Mouse (Mus musculus): ENCODE data around the gene Cldn7. TPM values are rescaled to one million over a fixed set of nuclear protein-coding genes. Genes with fewer than 3 reads are reported as not detected.
"Not testable (repeated sequence)": the region's sequence is repeated elsewhere in the genome, so short reads cannot be mapped to it uniquely, and the experiment has no call there.

The Cldn7 gene
- not detected for total RNA-seq (2021)
- long read RNA-seq: 0 reads

- DNase-seq (ENCODE audit: low spot score in 2 of 2): no peak
These were observed at the start of gene Cldn7 for GRCm38 (mm10) chr11:69964650-69965270. Cldn7 (plus strand) TSS chr11:69964779.

- DNase-seq (ENCODE audit: low spot score in 2 of 2): no peak
These were observed 49.6 kb upstream of the Cldn7 start for GRCm38 (mm10) chr11:69914917-69915430.

- DNase-seq (ENCODE audit: low spot score in 2 of 2): no peak
These were observed 48.6 kb upstream of the Cldn7 start for GRCm38 (mm10) chr11:69915667-69916627.

GRCm38 (mm10) chr11:69916652-69917378 is 47.8 kb upstream of the Cldn7 start:
- not testable (repeated sequence) for DNase-seq (ENCODE audit: low spot score in 2 of 2)

GRCm38 (mm10) chr11:69917379-69917948 is 47.1 kb upstream of the Cldn7 start:
- no peak for DNase-seq (ENCODE audit: low spot score in 2 of 2)

GRCm38 (mm10) chr11:69918118-69918517 is 46.5 kb upstream of the Cldn7 start:
- no peak for DNase-seq (ENCODE audit: low spot score in 2 of 2)

- DNase-seq (ENCODE audit: low spot score in 2 of 2): no peak
These were observed 45.5 kb upstream of the Cldn7 start for GRCm38 (mm10) chr11:69919053-69919452.

- peak in 1 of 2 experiments; percentile 60 for DNase-seq (ENCODE audit: low spot score in 2 of 2)
These were observed 44.8 kb upstream of the Cldn7 start for GRCm38 (mm10) chr11:69919661-69920265.

GRCm38 (mm10) chr11:69920266-69921031 is 44.1 kb upstream of the Cldn7 start:
- DNase-seq (ENCODE audit: low spot score in 2 of 2): peak in 1 of 2 experiments; percentile 25

- DNase-seq (ENCODE audit: low spot score in 2 of 2): peak; percentile 100
These were observed 43.2 kb upstream of the Cldn7 start, which contains the start of gene Eif5a for GRCm38 (mm10) chr11:69921114-69922011. Eif5a (minus strand) TSS chr11:69921958.

GRCm38 (mm10) chr11:69922012-69922756 is 42.4 kb upstream of the Cldn7 start:
- DNase-seq (ENCODE audit: low spot score in 2 of 2): no peak

GRCm38 (mm10) chr11:69922796-69923195 is 41.8 kb upstream of the Cldn7 start:
- no peak for DNase-seq (ENCODE audit: low spot score in 2 of 2)

GRCm38 (mm10) chr11:69927501-69927900 is 37.1 kb upstream of the Cldn7 start:
- no peak for DNase-seq (ENCODE audit: low spot score in 2 of 2)

- no peak for DNase-seq (ENCODE audit: low spot score in 2 of 2)
These were observed 34.9 kb upstream of the Cldn7 start for GRCm38 (mm10) chr11:69929712-69930111.

- DNase-seq (ENCODE audit: low spot score in 2 of 2): not testable (repeated sequence)
These were observed 34.4 kb upstream of the Cldn7 start for GRCm38 (mm10) chr11:69930176-69930575.

- no peak for DNase-seq (ENCODE audit: low spot score in 2 of 2)
These were observed 33.5 kb upstream of the Cldn7 start for GRCm38 (mm10) chr11:69930967-69931537.

- no peak for DNase-seq (ENCODE audit: low spot score in 2 of 2)
These were observed 32.8 kb upstream of the Cldn7 start for GRCm38 (mm10) chr11:69931769-69932168.

- no peak for DNase-seq (ENCODE audit: low spot score in 2 of 2)
These were observed 32.3 kb upstream of the Cldn7 start for GRCm38 (mm10) chr11:69932254-69932653.
